Mouse (Mus musculus): ENCODE data around the gene Taf3. TPM values are rescaled to one million over a fixed set of nuclear protein-coding genes. Genes with fewer than 3 reads are reported as not detected.

The Taf3 gene
- polyA plus RNA-seq, 1 experiment from 2014 or later, result 7.8 TPM

- no peak overlapping the region for H3K4me3 ChIP-seq
- no peak for ATAC-seq (replicated peaks; ENCODE audit: insufficient number of reproducible peaks, insufficient read depth, low FRiP score, low read depth)
- no peak overlapping the region for H3K4me2 ChIP-seq
These were observed 92.5 kb downstream of the Taf3 start for GRCm38 (mm10) chr2:9955576-9956535.

DNA sequence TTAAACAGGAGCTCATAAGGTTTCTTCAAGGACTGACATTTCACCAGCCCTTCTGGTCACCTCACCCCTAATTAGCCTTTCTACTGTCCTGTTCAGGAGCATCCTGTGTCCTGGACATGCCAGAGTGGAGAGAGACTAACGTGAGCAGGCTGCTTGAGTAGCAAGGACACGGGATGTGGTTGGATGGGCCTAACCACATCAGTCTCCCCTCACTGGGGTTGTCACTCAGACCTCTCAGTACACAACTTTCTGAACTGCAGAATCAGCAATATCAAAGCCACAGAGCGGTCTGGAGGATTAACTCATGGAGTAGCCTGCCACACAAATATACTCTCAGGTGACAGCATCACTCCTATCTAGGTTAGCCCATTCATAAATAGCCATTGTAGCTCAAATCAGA is 101.7 kb downstream of the Taf3 start:
- Histone ChIP-seq H3K4me2 (no peak overlapping the region), H3K4me1 (replicated peaks) (0 out of 2 replicates have a peak, but pooled peaks cover 2% of the 10 kb centered on the region), H3K27ac (no peak overlapping the region), H3K9ac (no peak overlapping the region), H3K27me3 (no peaks in the 10 kb centered on the region), H3K4me3 (no peak overlapping the region), H3K36me3 (0 out of 2 replicates have a peak, but pooled peaks cover 4% of the 10 kb centered on the region), H3K9me3 (replicated peaks) (no peaks in the 10 kb centered on the region)
- WGBS, result 64% methylated on average over 3 of the region's 3 CpGs
- ATAC-seq (replicated peaks; ENCODE audit: insufficient number of reproducible peaks, insufficient read depth, low FRiP score, low read depth), result no peak

More at GRCm38 (mm10) chr2:9955576-9956535, 92.5 kb downstream of the Taf3 start:
- Histone ChIP-seq H3K9ac (no peak overlapping the region), H3K9me3 (replicated peaks) (no peaks in the 10 kb centered on the region), H3K27me3 (no peaks in the 10 kb centered on the region), H3K4me1 (replicated peaks) (peaks cover 6% of the 10 kb centered on the region; the same call in 1 of the 2 replicates), H3K27ac (no peak overlapping the region), H3K36me3 (0 out of 2 replicates have a peak, but pooled peaks cover 6% of the 10 kb centered on the region)
- WGBS, result 73% methylated on average over 9 of the region's 9 CpGs

GRCm38 (mm10) chr2:9945611-9946010 is 102.8 kb downstream of the Taf3 start:
- Histone ChIP-seq H3K4me3 (no peak overlapping the region), H3K27me3 (no peaks in the 10 kb centered on the region), H3K36me3 (no peaks in the 10 kb centered on the region), H3K4me1 (replicated peaks) (0 out of 2 replicates have a peak, but pooled peaks cover 2% of the 10 kb centered on the region), H3K4me2 (no peak overlapping the region), H3K9me3 (replicated peaks) (no peaks in the 10 kb centered on the region), H3K9ac (no peak overlapping the region), H3K27ac (no peak overlapping the region)
- no peak for ATAC-seq (replicated peaks; ENCODE audit: insufficient number of reproducible peaks, insufficient read depth, low FRiP score, low read depth)
- WGBS, result 87% methylated on average over 4 of the region's 4 CpGs

DNA sequence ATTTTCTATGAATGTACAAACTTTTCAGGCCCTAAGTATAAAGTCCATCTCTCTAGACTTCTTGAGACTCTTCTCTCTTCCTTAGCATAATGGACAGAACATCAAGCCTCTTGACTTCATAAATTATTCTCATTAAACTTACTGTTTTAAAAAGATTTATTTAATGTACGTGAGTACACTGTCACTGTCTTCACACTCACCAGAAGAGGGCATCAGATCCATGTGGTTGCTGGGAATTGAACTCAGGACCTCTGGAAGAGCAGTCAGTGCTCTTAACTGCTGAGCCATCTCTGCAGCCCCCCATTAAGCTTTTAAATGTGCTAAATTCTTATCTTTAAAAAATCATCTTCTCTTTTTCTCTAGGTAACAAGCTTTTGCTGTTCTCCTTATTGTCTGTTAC is 105.4 kb downstream of the Taf3 start:
- H3K27me3 ChIP-seq, result no peaks in the 10 kb centered on the region
- no peaks in the 10 kb centered on the region for H3K9me3 ChIP-seq (replicated peaks)
- no peak overlapping the region for H3K4me3 ChIP-seq
- H3K36me3 ChIP-seq, result no peaks in the 10 kb centered on the region
- no peak overlapping the region for H3K9ac ChIP-seq
- WGBS, result 78% methylated on average over 1 of the region's 1 CpGs
- H3K27ac ChIP-seq, result no peak overlapping the region
- no peak overlapping the region for H3K4me2 ChIP-seq
- no peak for ATAC-seq (replicated peaks; ENCODE audit: insufficient number of reproducible peaks, insufficient read depth, low FRiP score, low read depth)
- H3K4me1 ChIP-seq (replicated peaks), result 0 out of 2 replicates have a peak, but pooled peaks cover 2% of the 10 kb centered on the region

DNA sequence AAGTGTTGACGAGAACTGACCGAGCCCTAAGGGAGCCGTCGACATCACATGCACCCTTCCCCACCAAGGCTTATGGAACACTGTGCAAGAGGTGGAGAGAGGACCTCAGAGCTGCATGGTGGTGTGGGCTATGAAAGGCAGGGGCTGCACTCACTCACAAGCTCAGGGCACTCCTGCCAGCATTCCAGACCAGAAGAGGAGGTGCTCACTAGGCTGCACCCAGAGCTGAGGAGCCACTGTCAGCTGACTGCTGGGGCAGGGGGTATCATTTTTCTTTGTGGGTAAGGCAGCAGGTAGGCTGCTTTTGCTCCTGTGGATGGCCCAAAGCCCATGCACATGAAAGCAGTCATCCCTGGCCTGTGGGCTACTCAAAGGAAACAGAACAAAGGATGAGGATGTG is 109.1 kb downstream of the Taf3 start:
- WGBS, result 67% methylated on average over 4 of the region's 4 CpGs

GRCm38 (mm10) chr2:9935965-9936364 is 112.4 kb downstream of the Taf3 start:
- Histone ChIP-seq H3K27ac (no peak overlapping the region), H3K4me2 (no peak overlapping the region), H3K4me3 (no peak overlapping the region), H3K36me3 (no peaks in the 10 kb centered on the region), H3K27me3 (no peaks in the 10 kb centered on the region), H3K4me1 (replicated peaks) (no peaks in the 10 kb centered on the region; the same call in 1 of the 2 replicates), H3K9ac (no peak overlapping the region), H3K9me3 (replicated peaks) (no peaks in the 10 kb centered on the region)
- no peak; the same call in 1 of the 2 replicates for ATAC-seq (replicated peaks; ENCODE audit: insufficient number of reproducible peaks, insufficient read depth, low FRiP score, low read depth)
- WGBS, result 9% methylated on average over 1 of the region's 1 CpGs

More for the DNA sequence above, 109.1 kb downstream of the Taf3 start:
- ATAC-seq (replicated peaks; ENCODE audit: insufficient number of reproducible peaks, insufficient read depth, low FRiP score, low read depth), result no peak
- Histone ChIP-seq H3K27me3 (no peaks in the 10 kb centered on the region), H3K9me3 (replicated peaks) (no peaks in the 10 kb centered on the region), H3K36me3 (no peaks in the 10 kb centered on the region), H3K27ac (no peak overlapping the region), H3K4me1 (replicated peaks) (no peaks in the 10 kb centered on the region; the same call in 1 of the 2 replicates), H3K9ac (no peak overlapping the region), H3K4me2 (no peak overlapping the region), H3K4me3 (no peak overlapping the region)

DNA sequence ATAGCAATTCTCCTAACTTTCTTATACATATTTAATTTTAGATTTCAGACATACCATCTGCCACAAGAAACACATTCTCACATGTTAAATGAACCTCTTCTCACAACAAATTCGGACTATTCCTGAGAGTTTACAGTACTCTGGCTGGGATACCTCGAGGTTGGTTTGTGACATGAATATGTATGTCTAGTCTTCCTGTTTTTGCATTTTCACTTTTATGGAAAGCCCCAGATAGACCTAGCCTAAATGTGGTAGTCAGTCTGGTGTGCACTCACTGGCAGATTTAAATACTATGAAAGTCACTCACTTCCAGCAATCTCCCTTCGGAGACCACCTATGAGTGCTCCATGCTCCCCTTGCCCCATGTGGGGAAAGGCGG is 121.5 kb downstream of the Taf3 start:
- 87% methylated on average over 4 of the region's 4 CpGs for WGBS
- Histone ChIP-seq H3K27ac (no peak overlapping the region), H3K9me3 (replicated peaks) (no peaks in the 10 kb centered on the region), H3K4me2 (no peak overlapping the region), H3K4me1 (replicated peaks) (peaks cover 4% of the 10 kb centered on the region; the same call in 1 of the 2 replicates), H3K9ac (no peak overlapping the region), H3K27me3 (no peaks in the 10 kb centered on the region), H3K4me3 (no peak overlapping the region), H3K36me3 (no peaks in the 10 kb centered on the region)
- ATAC-seq (replicated peaks; ENCODE audit: insufficient number of reproducible peaks, insufficient read depth, low FRiP score, low read depth), result no peak

DNA sequence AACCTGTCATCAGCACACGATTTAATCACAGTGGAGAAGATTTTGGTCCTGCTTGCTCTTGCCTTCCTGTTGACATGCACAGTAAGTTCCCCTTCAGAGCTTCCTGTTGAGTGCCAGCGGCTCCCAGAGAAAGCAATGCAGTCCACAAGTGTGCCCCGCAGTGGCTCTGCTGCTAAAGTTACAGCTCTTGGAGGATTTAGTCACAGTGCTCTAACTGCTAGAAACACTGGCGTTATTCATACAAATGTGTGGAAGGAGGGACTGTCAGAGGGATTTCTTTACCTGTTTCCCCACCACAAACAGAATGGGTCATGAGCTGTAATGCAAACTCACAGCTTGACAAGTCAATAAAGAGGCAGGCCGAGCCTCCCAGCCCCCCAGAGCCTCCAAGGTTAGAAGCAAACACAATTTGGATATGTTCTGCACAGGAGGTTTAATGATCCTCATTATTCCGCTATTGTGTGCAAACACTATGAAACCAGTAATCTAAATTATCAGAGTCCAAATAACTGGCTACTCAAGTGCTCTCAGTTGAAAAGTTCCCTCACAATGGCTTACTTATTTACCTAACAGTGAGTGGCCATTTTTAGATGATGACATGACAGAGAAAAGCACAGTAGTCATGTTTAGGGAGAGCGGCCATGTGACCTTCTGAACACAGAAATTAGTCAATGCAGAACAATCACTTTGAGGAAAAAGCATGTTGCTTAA is 122.0 kb downstream of the Taf3 start:
- no peak overlapping the region for H3K4me3 ChIP-seq
- H3K27ac ChIP-seq, result no peak overlapping the region
- WGBS, result 46% methylated on average over 7 of the region's 7 CpGs
- no peak overlapping the region for H3K9ac ChIP-seq
- no peaks in the 10 kb centered on the region for H3K9me3 ChIP-seq (replicated peaks)
- no peak for ATAC-seq (replicated peaks; ENCODE audit: insufficient number of reproducible peaks, insufficient read depth, low FRiP score, low read depth)
- no peaks in the 10 kb centered on the region for H3K36me3 ChIP-seq
- H3K27me3 ChIP-seq, result no peaks in the 10 kb centered on the region
- no peak overlapping the region for H3K4me2 ChIP-seq
- peaks cover 4% of the 10 kb centered on the region; the same call in 1 of the 2 replicates for H3K4me1 ChIP-seq (replicated peaks)

GRCm38 (mm10) chr2:9918691-9919471 is 129.5 kb downstream of the Taf3 start:
- no peaks in the 10 kb centered on the region for H3K27me3 ChIP-seq
- no peak overlapping the region for H3K9ac ChIP-seq
- no peaks in the 10 kb centered on the region for H3K4me1 ChIP-seq (replicated peaks)
- ATAC-seq (replicated peaks; ENCODE audit: insufficient number of reproducible peaks, insufficient read depth, low FRiP score, low read depth), result no peak
- H3K4me3 ChIP-seq, result no peak overlapping the region
- 0 out of 2 replicates have a peak, but pooled peaks cover 4% of the 10 kb centered on the region for H3K36me3 ChIP-seq
- H3K9me3 ChIP-seq (replicated peaks), result no peaks in the 10 kb centered on the region
- WGBS, result 72% methylated on average over 17 of the region's 17 CpGs
- H3K4me2 ChIP-seq, result no peak overlapping the region
- no peak overlapping the region for H3K27ac ChIP-seq

DNA sequence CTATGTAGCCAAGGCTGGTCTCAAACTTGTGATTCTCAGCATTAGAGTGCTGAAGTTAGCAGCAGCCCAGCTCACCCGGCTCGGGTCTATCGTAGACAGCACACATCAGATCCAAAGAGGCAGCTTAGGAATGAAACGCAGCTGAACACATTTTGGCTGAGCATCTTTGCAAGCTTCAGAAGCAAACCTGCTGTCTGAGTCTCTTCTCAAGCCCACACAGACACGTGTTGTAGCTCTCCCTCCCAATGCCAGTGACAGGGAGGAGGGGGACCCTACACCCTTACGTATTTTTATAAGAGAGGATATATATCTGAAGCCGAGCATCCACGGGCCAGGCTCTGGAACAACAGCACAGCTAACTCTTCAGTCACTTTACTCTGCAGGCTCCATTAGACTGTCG is 130.8 kb downstream of the Taf3 start:
- Histone ChIP-seq H3K9ac (no peak overlapping the region), H3K4me1 (replicated peaks) (peaks cover 3% of the 10 kb centered on the region; the same call in 1 of the 2 replicates), H3K4me3 (no peak overlapping the region), H3K27me3 (no peaks in the 10 kb centered on the region), H3K27ac (no peak overlapping the region), H3K36me3 (0 out of 2 replicates have a peak, but pooled peaks cover 4% of the 10 kb centered on the region), H3K9me3 (replicated peaks) (no peaks in the 10 kb centered on the region), H3K4me2 (no peak overlapping the region)
- ATAC-seq (replicated peaks; ENCODE audit: insufficient number of reproducible peaks, insufficient read depth, low FRiP score, low read depth), result no peak
- WGBS, result 81% methylated on average over 9 of the region's 9 CpGs

Measured in heart, embryonic 15.5 days (tissue).